Mouse (Mus musculus) adrenal gland, postnatal 4 days (tissue): ENCODE data around the gene Jph3. TPM values are rescaled to one million over a fixed set of nuclear protein-coding genes. Genes with fewer than 3 reads are reported as not detected.

Source experiments
- DNase-seq, 2 experiments: peaks; one replicate each; pipeline ENCODE4 v3.0.0; 2021 to 2022; ENCODE audit warnings: low spot score in 2 of 2, mixed read lengths in 2 of 2
- total RNA-seq, 2 experiments: library from RNA; stranded (reverse); gene quantifications; 2 replicates each; pipeline ENCODE4 v1.2.3; 2021

Gene Jph3
- total RNA-seq, 2 experiments from 2014 or later = 5.0 to 5.8 TPM

- DNase-seq = no peak
These were observed 331 bp downstream of the Jph3 start for GRCm38 (mm10) chr8:121729754-121730153.

GRCm38 (mm10) chr8:121730170-121730569, 747 bp downstream of the Jph3 start:
- DNase-seq = no peak

GRCm38 (mm10) chr8:121730646-121731045, 1.2 kb downstream of the Jph3 start:
- no peak for DNase-seq

GRCm38 (mm10) chr8:121731060-121731459, 1.6 kb downstream of the Jph3 start:
- DNase-seq = no peak

- DNase-seq = no peak
These were observed 2.3 kb downstream of the Jph3 start for GRCm38 (mm10) chr8:121731471-121732333.

- no peak for DNase-seq
These were observed 2.9 kb downstream of the Jph3 start for GRCm38 (mm10) chr8:121732334-121732665.

GRCm38 (mm10) chr8:121734262-121734661, 4.8 kb downstream of the Jph3 start:
- DNase-seq = no peak

GRCm38 (mm10) chr8:121736236-121736635, 6.8 kb downstream of the Jph3 start:
- peak in 1 of 2 experiments; percentile 19 for DNase-seq

GRCm38 (mm10) chr8:121740721-121741120, 11.3 kb downstream of the Jph3 start:
- no peak for DNase-seq

GRCm38 (mm10) chr8:121749501-121749900, 20.1 kb downstream of the Jph3 start:
- DNase-seq = no peak

GRCm38 (mm10) chr8:121750512-121750911, 21.1 kb downstream of the Jph3 start:
- no peak for DNase-seq

GRCm38 (mm10) chr8:121751407-121751806, 22.0 kb downstream of the Jph3 start:
- DNase-seq = peak; percentile 35 to 50

GRCm38 (mm10) chr8:121758470-121758869, 29.0 kb downstream of the Jph3 start:
- no peak for DNase-seq

- DNase-seq = no peak
These were observed 31.1 kb downstream of the Jph3 start for GRCm38 (mm10) chr8:121760484-121760883.

GRCm38 (mm10) chr8:121761480-121761879, 32.1 kb downstream of the Jph3 start:
- DNase-seq = no peak

GRCm38 (mm10) chr8:121762999-121763699, 33.7 kb downstream of the Jph3 start:
- DNase-seq = no peak

- DNase-seq = no peak
These were observed 34.2 kb downstream of the Jph3 start for GRCm38 (mm10) chr8:121763700-121764013.

- no peak for DNase-seq
These were observed 36.2 kb downstream of the Jph3 start for GRCm38 (mm10) chr8:121765594-121766138.

- no peak for DNase-seq
These were observed 39.7 kb downstream of the Jph3 start for GRCm38 (mm10) chr8:121769095-121769494.

- DNase-seq = no peak
These were observed 40.2 kb downstream of the Jph3 start for GRCm38 (mm10) chr8:121769621-121770020.

GRCm38 (mm10) chr8:121770845-121771752, 41.7 kb downstream of the Jph3 start:
- no peak for DNase-seq
